Mouse (Mus musculus) forelimb bud, embryonic 11.5 days (tissue): ENCODE measurements around the gene Satb1.

Experiments used
- DNase-seq: peaks from one replicate; pipeline ENCODE4 v3.0.0-alpha.2; 2012; ENCODE audit warnings: low read depth, low spot score

The Satb1 gene

DNA sequence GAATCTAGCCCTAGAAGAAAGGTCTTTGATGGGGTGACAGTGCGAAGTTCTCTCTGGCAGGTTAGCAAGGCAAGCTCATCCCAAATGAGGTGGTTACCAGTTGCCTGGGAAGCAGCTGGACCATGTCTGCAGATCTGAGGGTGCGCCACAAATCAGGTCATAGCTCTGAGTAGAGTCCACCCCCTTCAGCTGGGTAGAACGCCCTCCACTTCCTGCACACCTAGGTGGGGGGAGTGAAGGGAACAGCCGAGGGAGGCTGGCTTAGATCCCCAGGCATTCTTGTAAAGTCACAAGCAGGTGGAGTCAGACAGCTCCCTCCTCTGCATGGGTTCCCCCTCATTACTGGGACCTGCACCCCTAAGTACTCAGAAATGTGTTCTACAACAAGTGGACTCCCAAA lies 6.6 kb downstream of the Satb1 start:
- no peak for DNase-seq

DNA sequence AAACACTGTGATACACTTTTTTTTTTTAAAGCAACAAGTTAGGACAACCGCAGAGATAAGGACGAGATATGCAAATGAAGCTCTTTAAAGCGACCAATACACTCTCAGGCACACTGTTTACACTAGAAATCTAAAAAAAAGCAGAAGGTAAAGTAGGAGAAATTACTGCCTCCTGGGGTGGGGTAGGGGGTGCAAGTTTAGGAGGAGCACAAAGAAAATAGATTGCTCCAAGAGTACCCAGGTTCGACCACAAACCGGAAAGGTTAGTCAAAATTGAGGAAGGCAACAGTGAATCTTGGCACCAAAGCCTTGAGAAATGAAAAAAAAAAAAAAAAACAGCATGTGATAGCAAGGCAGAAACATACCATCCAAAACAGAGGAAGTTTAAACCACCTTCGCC lies 18.8 kb downstream of the Satb1 start:
- DNase-seq, result no peak

DNA sequence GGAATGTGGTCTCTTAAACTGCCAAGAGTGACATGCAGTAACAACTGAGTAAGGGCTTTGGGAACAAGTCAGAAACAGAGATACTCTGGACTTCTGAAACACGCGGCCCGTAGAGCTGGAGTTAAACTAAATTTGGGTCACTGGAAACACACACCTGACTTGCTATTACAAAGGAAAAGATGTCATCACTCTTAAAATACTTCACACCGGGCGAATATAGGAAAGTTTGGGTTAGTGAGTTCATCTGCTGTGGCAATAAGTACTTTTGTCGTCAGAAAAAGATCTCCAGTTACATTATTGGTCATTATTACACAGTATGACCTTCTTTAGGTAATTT lies 19.3 kb downstream of the Satb1 start:
- DNase-seq, result no peak

DNA sequence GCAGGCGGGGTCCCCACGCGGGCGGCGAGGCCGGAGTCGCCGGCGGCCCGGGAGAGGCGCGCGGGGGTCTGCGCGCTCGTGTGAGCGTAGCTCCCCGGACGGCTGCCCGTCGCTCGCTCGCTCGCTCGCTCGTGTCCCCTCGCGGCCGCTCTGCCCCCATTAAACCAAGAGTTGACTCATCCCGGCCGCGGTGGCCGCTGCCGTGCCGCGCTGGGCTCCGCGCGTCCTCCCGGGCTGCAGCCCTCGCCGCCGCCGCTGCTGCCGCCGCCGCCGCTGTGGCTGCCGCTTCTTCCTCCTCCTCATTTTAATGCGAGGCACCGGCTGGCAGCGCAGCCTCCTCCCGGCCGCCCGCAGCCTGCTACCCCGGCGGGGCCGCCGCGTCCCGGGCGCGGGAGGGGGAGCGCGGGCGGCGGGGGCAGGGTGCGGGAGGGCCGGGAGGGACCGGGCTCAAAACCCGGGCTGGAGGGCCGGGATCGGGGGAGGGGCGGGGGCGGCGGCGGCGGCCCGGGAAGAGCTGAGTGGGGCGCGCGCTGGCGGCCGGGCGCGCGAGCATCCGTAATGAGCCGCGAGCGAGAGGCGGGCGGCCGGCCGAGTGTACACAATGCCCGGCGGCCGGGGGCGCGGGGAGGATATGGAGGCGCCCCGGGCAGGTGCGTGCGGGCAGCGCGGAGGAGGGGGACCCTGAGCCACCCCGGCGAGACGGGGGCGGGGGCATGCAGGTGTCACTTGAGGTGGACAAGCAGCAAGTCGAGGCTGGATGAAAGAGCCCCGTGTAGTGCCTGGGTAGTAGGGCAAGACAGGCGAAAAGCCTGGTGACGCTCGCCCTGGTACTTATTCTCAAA lies 19.9 kb downstream of the Satb1 start:
- peak; percentile 49 for DNase-seq

DNA sequence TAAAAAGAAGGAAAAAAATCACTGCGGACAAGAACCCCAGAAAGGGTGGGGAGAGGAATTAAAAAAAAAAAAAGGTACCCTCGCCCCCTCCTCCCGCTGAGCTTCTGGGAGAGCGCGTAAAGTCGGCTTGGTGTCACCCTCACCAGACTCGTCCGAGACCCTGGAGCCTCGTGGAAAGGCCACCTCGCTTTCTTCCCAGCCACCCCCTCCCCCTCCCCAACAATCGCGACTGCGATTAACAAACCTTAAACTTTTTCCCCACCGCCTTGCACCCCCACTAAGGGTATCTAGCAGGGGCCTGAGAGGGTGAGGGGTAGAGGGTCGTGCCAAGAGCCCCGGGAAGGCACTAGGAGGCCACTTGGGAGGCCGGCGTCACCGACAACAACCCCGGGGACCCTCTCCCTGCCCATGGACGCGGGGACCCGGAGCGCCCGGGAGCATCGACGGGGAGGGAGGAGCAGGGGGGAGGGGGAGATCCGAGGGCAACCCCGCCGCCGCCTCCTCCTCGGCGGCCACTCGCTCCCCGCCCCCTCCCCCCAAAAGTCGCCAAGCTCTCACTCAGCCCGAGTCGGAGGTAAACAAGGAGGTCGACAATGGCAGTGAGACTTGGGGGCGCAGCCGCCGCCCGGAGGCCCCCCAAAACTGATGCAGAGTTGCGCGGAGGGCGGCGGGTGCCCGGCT lies 20.7 kb downstream of the Satb1 start:
- DNase-seq, result peak; percentile 44

DNA sequence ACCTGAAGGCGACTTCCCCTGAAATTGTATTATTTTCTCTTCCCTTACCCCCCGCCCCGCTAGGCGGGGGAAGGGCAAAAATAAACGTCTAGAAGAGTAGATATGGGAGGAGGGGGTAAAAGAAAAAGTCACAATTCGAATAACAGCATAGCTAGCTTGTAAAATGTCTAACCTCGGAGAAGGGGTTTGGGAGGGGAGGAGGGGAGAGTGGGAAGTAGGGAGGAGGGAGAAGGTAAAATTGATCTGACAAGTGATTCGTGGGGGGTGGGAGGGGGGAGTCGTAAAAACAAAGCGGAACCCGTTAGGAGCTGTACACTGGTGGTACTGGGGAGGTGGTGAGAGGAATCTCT lies 21.2 kb downstream of the Satb1 start:
- DNase-seq, result no peak

DNA sequence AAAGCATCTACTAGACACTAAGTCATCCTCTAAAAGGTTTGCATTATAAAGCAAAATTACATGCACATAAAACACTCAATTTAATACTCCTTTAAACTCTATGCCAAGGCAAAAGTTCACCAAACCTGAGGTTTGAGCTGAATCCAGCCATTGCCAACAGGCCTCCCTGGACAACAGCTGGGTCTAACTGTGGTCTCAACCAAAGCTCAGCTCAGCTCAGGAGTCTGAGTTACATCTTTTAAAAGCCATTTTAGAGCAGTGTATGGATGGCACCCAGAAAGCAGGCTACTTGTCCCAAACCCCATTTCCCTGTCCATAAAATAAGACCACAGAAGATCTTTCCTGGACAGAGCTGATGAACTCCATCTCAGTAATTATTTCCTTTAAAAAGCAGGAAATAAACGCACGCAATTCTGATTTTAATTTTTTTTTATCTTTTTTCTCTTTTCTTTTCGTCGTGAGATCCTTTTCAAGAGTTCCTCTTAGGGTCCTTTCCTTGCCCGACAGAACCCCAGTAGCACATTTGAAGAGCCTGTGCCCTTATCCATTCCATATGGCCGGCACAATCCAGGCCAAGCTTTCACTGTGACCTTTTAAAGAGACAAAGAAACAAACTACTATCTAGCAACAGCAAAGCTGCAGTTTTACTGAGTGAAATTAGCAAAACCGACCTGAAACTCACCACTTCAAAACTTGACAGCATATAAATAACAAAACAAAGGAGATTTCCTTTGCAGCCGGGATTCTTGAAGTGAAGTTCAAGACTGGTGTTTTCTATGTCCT lies 21.8 kb downstream of the Satb1 start:
- peak; percentile 48 for DNase-seq

DNA sequence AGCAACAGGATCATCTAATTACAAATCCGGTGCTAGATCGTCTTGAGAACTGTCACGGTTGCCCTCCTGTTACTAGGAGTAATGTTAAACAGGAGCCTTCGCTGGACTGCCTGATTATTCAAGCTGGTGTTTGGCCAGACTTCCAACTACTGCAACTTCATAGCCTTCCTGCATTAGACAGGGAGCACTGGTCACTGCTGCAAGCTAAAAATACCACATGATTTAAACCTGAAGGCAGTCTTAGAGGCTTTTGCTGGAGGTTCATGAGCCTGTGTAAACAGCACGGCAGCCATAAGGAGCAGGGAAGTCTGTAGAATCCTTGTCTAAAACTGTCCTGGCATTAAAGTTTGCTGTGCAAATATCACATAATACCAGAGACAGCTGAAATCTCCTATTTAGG lies 25.7 kb downstream of the Satb1 start:
- no peak for DNase-seq

DNA sequence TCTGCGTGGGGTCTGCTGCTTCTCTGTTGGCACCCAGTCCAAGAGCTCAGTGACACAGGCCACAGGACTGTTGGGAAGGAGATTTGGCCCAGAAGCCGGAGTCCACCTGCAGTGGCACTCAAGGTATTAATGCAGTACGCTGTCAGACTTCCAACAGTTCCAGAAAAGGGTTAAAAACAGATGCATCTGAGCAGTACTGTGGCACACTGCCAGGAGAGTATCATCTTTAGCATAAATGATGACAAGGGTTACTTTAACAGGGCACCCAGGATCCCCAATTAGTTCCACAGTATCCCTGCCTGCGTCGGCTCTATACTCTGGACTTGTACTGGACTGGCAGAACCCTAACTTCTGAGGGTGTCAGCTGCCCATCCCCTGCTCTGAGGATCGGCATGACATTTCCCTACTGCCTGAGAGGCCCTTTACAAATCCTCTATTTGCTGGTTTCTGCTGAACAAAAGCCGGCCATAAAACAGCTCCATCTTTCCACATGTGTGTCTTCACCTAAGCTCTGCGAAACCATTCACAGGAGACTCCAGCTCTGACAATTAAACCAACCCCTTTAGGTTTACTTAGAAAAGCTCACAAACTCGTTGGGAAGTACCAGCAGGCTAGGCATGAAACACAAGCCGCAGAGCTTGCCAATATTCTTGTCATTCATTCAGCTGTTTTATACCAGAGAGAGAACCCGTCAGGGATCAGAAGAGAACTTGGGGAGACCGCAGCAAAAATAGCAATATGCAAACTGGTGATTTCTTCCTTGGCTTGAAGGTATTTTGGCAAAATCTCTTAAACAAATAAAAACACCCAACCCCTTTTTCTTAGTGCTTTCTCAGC lies 26.7 kb downstream of the Satb1 start:
- no peak for DNase-seq

DNA sequence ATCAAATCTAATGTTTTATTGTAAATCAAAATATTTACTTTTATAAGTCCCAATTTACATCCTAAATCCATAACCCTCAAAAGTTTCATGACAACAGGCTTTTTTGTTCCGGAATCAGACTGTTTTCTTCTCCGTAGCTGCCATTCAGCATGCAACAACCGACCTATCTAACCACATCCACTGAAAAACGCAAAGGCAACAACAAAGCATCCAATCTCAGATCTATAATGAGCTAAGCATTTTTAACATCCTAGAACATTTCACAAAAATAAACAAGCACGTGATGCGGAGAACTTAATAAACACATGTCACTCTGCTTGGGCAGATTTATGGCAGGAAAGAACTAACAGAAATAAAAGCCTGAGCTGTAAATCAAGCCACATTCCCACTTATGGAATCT lies 32.9 kb downstream of the Satb1 start:
- DNase-seq, result no peak

DNA sequence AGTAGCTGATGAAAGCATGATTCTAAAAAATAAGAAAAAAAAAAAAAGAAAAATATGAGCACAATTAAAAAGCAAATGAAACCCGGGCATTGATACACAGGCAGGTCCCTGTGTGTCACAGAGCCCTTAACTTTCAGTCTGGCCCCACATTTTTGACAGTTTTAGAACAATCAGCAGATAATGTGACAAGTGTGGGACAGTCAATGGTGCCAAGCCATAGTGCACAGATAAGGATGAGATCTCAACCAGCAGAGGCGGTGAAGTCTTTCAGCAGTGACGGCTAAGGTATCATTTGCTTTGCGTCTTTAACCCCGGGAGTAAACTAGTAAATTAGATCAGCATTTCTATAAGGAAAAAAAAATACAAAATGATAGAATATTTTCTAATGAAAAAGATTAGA lies 36.6 kb downstream of the Satb1 start:
- DNase-seq, result no peak

DNA sequence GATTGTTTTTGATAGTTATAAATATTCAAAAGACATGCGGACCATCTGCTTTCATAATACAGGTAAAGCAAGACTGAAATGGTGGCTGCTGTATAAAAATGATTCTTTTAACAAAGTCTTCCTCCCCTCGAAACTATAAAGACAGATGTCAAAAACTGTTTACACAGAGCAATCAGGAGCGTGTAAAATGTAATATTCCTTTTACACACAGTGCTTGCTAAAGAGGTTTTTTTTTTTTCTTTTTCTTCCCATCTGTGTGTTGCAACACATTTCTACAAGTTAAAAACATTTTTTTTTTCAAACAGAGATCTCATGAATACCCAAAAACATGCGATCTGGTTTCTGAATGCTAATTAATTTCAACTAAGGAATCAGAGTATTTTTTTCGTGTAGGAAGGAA lies 41.9 kb downstream of the Satb1 start:
- no peak for DNase-seq

DNA sequence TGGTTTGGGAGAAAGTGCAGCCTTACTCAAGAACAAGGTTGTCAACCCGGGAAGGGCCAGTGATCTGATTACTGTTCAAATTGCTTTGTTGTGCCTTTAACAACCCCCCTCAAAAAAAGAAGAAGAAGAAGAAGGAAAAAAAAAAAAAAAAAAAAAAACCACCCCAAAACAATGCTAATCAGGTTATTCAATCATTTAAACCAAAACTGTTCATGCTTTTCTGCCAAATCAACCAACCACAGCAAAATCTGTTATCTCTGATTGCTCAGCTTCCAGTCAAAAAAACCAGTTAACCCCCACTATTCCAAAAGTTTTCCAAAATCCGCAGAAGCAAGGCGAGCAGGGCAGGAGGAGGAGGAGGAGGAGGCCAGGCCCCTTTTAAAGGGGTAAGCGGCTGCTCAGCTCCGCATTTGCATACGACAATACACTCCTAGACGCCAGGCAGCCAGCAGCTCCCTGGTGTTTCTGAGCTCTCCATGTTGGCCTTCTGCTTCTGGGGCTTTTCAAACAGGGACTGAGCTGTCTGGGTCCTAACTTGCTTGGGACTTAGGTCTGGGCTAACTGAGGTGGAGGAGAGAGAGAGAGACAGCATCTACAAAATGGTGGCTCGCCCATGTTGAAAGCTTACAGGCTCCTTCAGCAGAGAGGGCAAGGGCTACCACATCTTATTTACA lies 42.6 kb downstream of the Satb1 start:
- no peak for DNase-seq

DNA sequence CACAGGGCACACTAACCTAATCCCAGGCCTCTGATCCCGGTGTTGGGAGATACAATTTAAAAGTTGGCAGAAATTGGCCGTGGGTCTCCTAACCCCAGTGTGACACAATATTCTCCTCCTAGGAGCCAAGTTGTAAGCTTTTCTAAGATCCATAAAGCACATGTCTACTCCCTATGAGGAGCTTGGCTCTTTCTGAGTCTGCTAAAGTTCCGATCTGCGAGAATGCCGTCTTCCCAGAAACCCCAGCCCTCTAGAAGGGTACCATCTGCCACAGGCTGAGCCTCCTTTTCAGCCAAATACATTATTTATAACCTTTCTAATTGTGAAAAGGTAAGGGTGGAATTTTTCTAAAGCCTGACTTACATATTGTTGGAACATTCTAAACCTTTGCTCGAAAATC lies 43.3 kb downstream of the Satb1 start:
- no peak for DNase-seq

DNA sequence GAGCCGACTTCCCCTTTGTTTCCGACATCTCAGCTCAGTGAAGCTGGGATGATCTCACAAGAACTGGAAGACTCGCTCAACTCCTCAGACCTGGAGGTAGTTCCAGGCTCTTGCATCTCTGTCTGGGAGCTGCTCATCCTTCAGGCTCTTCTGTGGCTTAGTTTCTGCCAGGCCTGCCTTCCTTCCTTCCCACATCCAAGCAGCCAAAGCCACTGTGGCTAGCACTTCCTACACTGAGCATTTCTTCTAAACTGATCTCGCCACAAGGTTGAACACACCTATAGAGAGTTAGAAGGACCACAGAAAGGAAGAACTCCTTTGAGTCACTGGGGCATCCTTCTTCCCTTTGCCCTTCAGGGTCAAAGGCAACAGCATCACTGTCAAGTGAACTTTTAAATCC lies 44.0 kb downstream of the Satb1 start:
- DNase-seq, result no peak

DNA sequence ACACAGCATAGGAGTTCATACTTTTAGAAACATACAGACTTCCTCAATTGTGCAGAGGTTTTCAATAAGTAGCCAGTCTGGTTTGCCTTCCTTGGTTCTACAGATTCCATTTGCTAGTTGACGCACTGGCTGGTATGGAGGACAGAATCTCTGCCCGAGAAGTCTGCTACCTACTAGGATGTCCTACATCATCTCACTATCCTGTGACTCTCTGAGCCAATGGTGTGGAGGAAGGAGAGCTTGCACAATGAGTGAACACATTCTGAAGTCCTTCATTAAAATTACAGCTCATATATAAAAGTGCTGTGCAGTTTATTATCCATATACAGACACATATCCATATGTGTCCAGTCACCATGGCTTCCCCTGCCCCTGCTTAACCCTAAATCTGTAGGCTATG lies 45.1 kb downstream of the Satb1 start:
- DNase-seq, result no peak

DNA sequence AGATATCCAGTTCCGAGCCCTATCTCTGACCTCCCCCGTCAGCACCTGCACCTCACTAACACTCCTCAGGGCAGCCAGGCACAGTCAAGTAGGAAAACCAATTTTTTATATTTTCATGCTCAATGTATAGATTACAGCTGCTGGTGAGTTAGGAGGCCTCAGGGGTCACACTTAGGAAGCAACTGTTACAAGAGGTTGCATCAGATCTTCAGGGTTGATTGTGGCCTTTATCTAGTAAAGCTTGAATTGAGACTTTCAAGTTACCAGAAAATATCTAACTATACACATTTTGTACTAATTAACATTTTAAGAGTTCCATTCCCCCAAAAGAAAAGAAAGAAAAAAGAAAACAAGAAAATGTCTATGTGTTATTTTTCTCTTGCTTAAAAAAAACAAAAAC lies 47.0 kb downstream of the Satb1 start:
- DNase-seq, result no peak

DNA sequence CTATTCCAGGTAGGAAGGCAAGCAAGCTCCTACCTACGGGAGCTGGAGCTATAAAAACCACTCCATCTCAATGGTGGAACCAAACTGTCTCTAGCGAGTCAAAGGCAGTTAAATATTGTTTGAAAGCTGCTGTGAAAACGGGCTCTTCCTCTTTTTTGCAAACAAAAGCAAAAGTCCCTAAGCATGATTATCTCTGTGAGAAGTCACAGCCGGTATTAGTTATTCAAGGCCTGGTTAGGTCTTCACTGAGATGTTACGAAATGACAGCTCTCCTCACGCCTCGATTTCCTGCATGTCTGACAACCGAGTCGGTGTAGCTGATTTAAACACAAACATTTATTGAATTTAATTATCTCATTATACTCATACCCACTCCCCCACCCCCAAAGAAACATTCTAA lies 48.2 kb downstream of the Satb1 start:
- no peak for DNase-seq

DNA sequence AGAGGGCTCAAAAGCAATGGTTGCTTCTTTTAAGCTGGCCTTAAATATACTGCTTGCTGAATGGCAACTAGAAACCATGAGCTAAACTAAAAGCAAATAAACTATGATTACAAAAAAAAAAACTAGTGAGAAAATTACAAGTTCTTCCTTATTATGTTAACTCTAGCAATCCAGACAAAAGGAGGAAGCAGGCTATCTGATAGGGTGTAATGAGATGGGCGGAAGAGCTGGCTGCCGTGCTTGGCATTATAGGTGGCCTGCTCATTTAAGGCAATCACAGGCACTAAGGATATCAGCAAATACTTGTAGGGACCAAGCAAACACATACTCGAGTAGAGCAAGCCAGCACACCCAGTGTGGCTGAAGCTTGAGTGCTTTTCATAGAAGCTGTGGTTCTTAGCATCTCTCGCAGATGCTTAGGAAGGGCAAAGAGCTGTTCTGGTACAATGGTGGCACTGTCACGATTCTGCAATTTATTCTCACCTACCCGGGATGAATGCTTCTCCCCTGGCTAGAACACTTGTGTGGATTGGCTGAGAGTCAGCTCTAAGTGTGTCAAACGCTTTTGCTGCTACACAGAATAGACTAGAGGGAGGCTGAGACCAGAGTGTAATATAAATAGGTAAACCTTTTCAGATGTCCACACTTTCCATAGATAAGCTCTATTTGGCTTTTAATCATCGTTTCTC lies 49.4 kb downstream of the Satb1 start:
- no peak for DNase-seq

DNA sequence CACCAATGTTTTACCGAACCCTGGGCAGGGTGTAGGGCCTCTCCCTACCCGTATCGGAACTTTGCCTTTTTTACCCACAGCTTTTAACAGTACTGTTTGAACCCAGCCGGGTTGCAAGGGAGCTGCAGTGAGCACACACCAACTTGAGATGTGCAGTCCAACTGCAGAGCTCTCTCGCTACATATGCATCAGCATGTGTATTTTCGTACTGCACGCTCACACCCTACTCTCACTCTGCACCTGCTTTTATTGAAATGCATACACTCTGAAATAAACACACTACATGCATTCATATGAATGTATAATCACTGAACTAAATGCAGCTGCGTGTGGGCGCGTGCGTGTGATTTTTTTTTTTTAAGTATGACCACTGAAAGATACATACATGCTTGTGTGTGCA lies 53.1 kb downstream of the Satb1 start:
- no peak for DNase-seq

DNA sequence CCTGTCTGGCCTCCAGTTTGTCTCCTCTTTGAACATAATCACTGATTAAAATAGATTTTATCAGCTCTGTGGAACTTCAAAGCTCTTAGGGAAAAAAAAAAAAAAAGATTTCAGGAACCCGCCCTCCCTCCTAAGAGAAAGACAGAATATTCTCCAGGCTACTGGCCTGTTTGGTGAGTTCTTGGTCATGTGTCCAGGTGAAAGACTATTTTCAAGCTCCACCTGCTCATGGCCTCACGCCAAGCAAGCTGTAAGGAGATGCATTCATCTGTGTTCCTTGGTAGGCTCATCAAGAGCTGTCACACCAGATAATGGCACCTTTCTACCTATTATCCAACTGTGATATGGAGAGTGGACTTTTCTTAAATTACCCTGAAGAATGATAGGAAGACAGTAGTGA lies 54.1 kb downstream of the Satb1 start:
- no peak for DNase-seq
